Mouse (Mus musculus): ENCODE measurements at regions not wholly inside any gene's neighbourhood (a gene's known extent, or its start where the extent isn't known, plus 50 kb on each side); places are given as distances from the start of the nearest gene placed in this dataset.

GRCm38 (mm10) chr3:66747073-66747710 lies 234.0 kb upstream of the Rsrc1 start:
- Histone ChIP-seq H3K4me3 (ENCODE audit: insufficient read depth in 1 of 2, low read depth in 2 of 2, low read length in 2 of 2) (no peak overlapping the region), H3K27me3 (ENCODE audit: control insufficient read depth, insufficient read depth, low read length) (no peaks in the 10 kb centered on the region), H3K27ac (no peak overlapping the region), H3K4me1 (replicated peaks; ENCODE audit: control insufficient read depth in 2 of 2, insufficient read depth in 2 of 2, low read length in 1 of 2) (no peaks in the 10 kb centered on the region), H3K9me3 (ENCODE audit: control insufficient read depth, low read length) (no peaks in the 10 kb centered on the region), H3K9ac (replicated peaks) (no peak overlapping the region), H3K36me3 (replicated peaks; ENCODE audit: control insufficient read depth, insufficient read depth, low read depth) (no peaks in the 10 kb centered on the region), H3K4me2 (ENCODE audit: low read depth) (no peak overlapping the region)
- TF ChIP-seq CTCF (IDR thresholded peaks at IDR 0.05; ENCODE audit: low read depth) (no peak), EP300 (IDR thresholded peaks at IDR 0.05; ENCODE audit: low read depth) (no peak)
- DNase-seq (ENCODE audit: low read depth in 3 of 3, low spot score in 3 of 3) (no peak), ATAC-seq (ENCODE audit: insufficient read depth) (no peak)
- WGBS (ENCODE audit: insufficient replicate concordance): 76% methylated on average over 20 of the region's 20 CpGs

DNA sequence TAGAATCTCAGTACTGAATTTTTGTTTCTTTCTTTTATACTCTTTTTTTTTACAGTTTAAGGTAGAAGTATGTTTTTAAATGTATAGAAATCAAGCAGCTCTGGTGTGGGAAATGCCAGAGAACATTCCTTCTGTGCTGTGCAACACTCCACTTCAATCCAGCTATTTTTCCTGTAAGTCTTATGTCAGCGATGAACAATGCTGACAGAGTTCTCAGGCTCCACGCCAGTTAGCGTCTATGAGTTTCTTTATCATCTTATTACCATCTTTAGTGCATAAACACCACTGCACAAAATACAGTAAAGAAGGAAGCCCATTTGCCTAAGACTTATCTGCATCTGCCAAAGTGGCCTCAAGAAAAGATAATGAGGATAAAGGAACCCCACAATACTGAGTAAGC lies 223.0 kb upstream of the Rsrc1 start:
- TF ChIP-seq EP300 (IDR thresholded peaks at IDR 0.05; ENCODE audit: low read depth) (no peak), CTCF (IDR thresholded peaks at IDR 0.05; ENCODE audit: low read depth) (no peak)
- DNase-seq (ENCODE audit: low read depth in 3 of 3, low spot score in 3 of 3) (no peak), ATAC-seq (ENCODE audit: insufficient read depth) (no peak)
- Histone ChIP-seq H3K27ac (no peak overlapping the region), H3K9ac (replicated peaks) (no peak overlapping the region), H3K4me3 (ENCODE audit: insufficient read depth in 1 of 2, low read depth in 2 of 2, low read length in 2 of 2) (no peak overlapping the region), H3K4me2 (ENCODE audit: low read depth) (no peak overlapping the region), H3K36me3 (replicated peaks; ENCODE audit: control insufficient read depth, insufficient read depth, low read depth) (no peaks in the 10 kb centered on the region), H3K9me3 (ENCODE audit: control insufficient read depth, low read length) (no peaks in the 10 kb centered on the region), H3K4me1 (replicated peaks; ENCODE audit: control insufficient read depth in 2 of 2, insufficient read depth in 2 of 2, low read length in 1 of 2) (no peaks in the 10 kb centered on the region), H3K27me3 (ENCODE audit: control insufficient read depth, insufficient read depth, low read length) (no peaks in the 10 kb centered on the region)
- 47% methylated on average over 3 of the region's 3 CpGs for WGBS (ENCODE audit: insufficient replicate concordance)

- 68% methylated on average over 4 of the region's 4 CpGs for WGBS (ENCODE audit: insufficient replicate concordance)
- TF ChIP-seq EP300 (IDR thresholded peaks at IDR 0.05; ENCODE audit: low read depth) (no peak), CTCF (IDR thresholded peaks at IDR 0.05; ENCODE audit: low read depth) (no peak)
- Histone ChIP-seq H3K36me3 (replicated peaks; ENCODE audit: control insufficient read depth, insufficient read depth, low read depth) (no peaks in the 10 kb centered on the region), H3K4me2 (ENCODE audit: low read depth) (no peak overlapping the region), H3K9me3 (ENCODE audit: control insufficient read depth, low read length) (no peaks in the 10 kb centered on the region), H3K4me3 (ENCODE audit: insufficient read depth in 1 of 2, low read depth in 2 of 2, low read length in 2 of 2) (no peak overlapping the region), H3K27ac (no peak overlapping the region), H3K4me1 (replicated peaks; ENCODE audit: control insufficient read depth in 2 of 2, insufficient read depth in 2 of 2, low read length in 1 of 2) (no peaks in the 10 kb centered on the region), H3K9ac (replicated peaks) (no peak overlapping the region), H3K27me3 (ENCODE audit: control insufficient read depth, insufficient read depth, low read length) (no peaks in the 10 kb centered on the region)
- DNase-seq (ENCODE audit: low read depth in 3 of 3, low spot score in 3 of 3) (no peak), ATAC-seq (ENCODE audit: insufficient read depth) (no peak)
Observed at GRCm38 (mm10) chr3:66759841-66760240, 221.3 kb upstream of the Rsrc1 start.

DNA sequence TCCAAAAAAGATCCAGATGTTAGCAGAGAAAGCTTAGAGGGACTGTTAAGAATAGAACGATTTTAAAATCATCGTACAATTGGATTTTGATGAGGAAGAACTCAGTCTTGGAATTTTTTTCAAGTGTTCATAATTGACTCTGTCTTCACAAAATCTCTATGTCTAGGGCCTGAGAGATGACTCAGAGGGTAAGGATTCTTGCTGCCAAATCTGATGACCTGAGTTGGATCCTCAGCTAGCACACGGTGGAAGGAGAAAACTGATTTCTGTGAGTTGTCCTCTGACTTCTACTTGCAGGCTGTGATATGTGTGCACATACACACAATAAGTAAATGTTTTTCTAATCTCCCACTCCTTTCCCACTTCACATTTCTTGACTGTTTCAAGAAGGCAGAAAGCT lies 218.7 kb upstream of the Rsrc1 start:
- Histone ChIP-seq H3K4me3 (ENCODE audit: insufficient read depth in 1 of 2, low read depth in 2 of 2, low read length in 2 of 2) (no peak overlapping the region), H3K27me3 (ENCODE audit: control insufficient read depth, insufficient read depth, low read length) (no peaks in the 10 kb centered on the region)
- WGBS (ENCODE audit: insufficient replicate concordance): 75% methylated on average over 3 of the region's 3 CpGs

GRCm38 (mm10) chr3:66797351-66798010 lies 183.7 kb upstream of the Rsrc1 start:
- DNase-seq (ENCODE audit: low read depth in 3 of 3, low spot score in 3 of 3) (no peak), ATAC-seq (ENCODE audit: insufficient read depth) (no peak)
- H3K36me3 ChIP-seq (replicated peaks; ENCODE audit: control insufficient read depth, insufficient read depth, low read depth): no peaks in the 10 kb centered on the region
- no peak overlapping the region for H3K4me2 ChIP-seq (ENCODE audit: low read depth)
- 60% methylated on average over 12 of the region's 12 CpGs for WGBS (ENCODE audit: insufficient replicate concordance)
- H3K27ac ChIP-seq: no peak overlapping the region
- no peaks in the 10 kb centered on the region for H3K27me3 ChIP-seq (ENCODE audit: control insufficient read depth, insufficient read depth, low read length)
- no peak for TF ChIP-seq EP300 (IDR thresholded peaks at IDR 0.05; ENCODE audit: low read depth)
- no peak for TF ChIP-seq CTCF (IDR thresholded peaks at IDR 0.05; ENCODE audit: low read depth)
- no peaks in the 10 kb centered on the region for H3K4me1 ChIP-seq (replicated peaks; ENCODE audit: control insufficient read depth in 2 of 2, insufficient read depth in 2 of 2, low read length in 1 of 2)
- H3K9ac ChIP-seq (replicated peaks): no peak overlapping the region
- H3K9me3 ChIP-seq (ENCODE audit: control insufficient read depth, low read length): no peaks in the 10 kb centered on the region
- no peak overlapping the region for H3K4me3 ChIP-seq (ENCODE audit: insufficient read depth in 1 of 2, low read depth in 2 of 2, low read length in 2 of 2)

More for the DNA sequence above, 218.7 kb upstream of the Rsrc1 start:
- no peak for ATAC-seq (ENCODE audit: insufficient read depth)
- Histone ChIP-seq H3K9me3 (ENCODE audit: control insufficient read depth, low read length) (no peaks in the 10 kb centered on the region), H3K36me3 (replicated peaks; ENCODE audit: control insufficient read depth, insufficient read depth, low read depth) (no peaks in the 10 kb centered on the region), H3K4me2 (ENCODE audit: low read depth) (no peak overlapping the region), H3K27ac (no peak overlapping the region), H3K9ac (replicated peaks) (no peak overlapping the region), H3K4me1 (replicated peaks; ENCODE audit: control insufficient read depth in 2 of 2, insufficient read depth in 2 of 2, low read length in 1 of 2) (no peaks in the 10 kb centered on the region)
- no peak for DNase-seq (ENCODE audit: low read depth in 3 of 3, low spot score in 3 of 3)
- TF ChIP-seq CTCF (IDR thresholded peaks at IDR 0.05; ENCODE audit: low read depth): no peak
- TF ChIP-seq EP300 (IDR thresholded peaks at IDR 0.05; ENCODE audit: low read depth): no peak
